In genomic region chr5:43519905-43520304, GRCm38 (mm10) we compare ENCODE assay signal across 27 mouse cellular contexts. TPM values are rescaled to one million over a fixed set of nuclear protein-coding genes. Genes with fewer than 3 reads are reported as not detected.
DNase-seq lines count a peak whose midpoint lies in the region; ATAC-seq lines count a peak whose summit lies in the region.
"Had no signal": no experiment of that assay in that cellular context is flagged by ENCODE, and none has a peak within 500 bp of the region (broad histone marks: within the 10 kb centered on the region; RNA-seq: fewer than 3 reads in every experiment).

No protein-coding gene starts in this region.

- no peaks in the 10 kb centered on the region for H3K27me3 ChIP-seq in limb, embryonic 12.5 days
- no peaks in the 10 kb centered on the region for H3K27me3 ChIP-seq in limb, embryonic 10.5 days (ENCODE audit: low read depth, poor library complexity, severe bottlenecking)
- no peaks in the 10 kb centered on the region for H3K27me3 ChIP-seq in lung, embryonic 16.5 days (ENCODE audit: control insufficient read depth, insufficient read depth, low read depth, low read length)
- H3K27me3 ChIP-seq in limb, embryonic 13.5 days: no peaks in the 10 kb centered on the region
- no peaks in the 10 kb centered on the region for H3K27me3 ChIP-seq in liver, embryonic 11.5 days (replicated peaks; ENCODE audit: control insufficient read depth, insufficient read depth, low read length)
- H3K27me3 ChIP-seq: forebrain, embryonic 12.5 days; forebrain, embryonic 15.5 days; hindbrain, embryonic 13.5 days had no signal

- H3K4me2 ChIP-seq in limb, embryonic 12.5 days: no peak overlapping the region
- H3K4me2 ChIP-seq in lung, embryonic 16.5 days (ENCODE audit: low read depth, low read length): no peak overlapping the region
- no peak overlapping the region for H3K4me2 ChIP-seq in limb, embryonic 13.5 days (replicated peaks)
- no peak overlapping the region for H3K4me2 ChIP-seq in liver, embryonic 11.5 days
- H3K4me2 ChIP-seq: embryonic facial prominence, embryonic 13.5 days; forebrain, embryonic 12.5 days; forebrain, embryonic 15.5 days; heart, embryonic 11.5 days; hindbrain, embryonic 13.5 days had no signal

- intact Hi-C loops in heart, postnatal 14 days (cut with DNase I): no loop called here

- H3K27ac ChIP-seq in limb, embryonic 12.5 days: 0 out of 2 replicates have a peak overlapping the region, but pooled peaks have one; percentile 23
- no peak overlapping the region for H3K27ac ChIP-seq in limb, embryonic 10.5 days
- H3K27ac ChIP-seq in lung, embryonic 16.5 days (ENCODE audit: low read length): peak overlapping the region; percentile 35
- 0 out of 2 replicates have a peak overlapping the region, but pooled peaks have one; percentile 6 for H3K27ac ChIP-seq in limb, embryonic 13.5 days
- no peak overlapping the region for H3K27ac ChIP-seq in liver, embryonic 11.5 days (ENCODE audit: low read depth, low read length)
- H3K27ac ChIP-seq: embryonic facial prominence, embryonic 10.5 days; embryonic facial prominence, embryonic 13.5 days; forebrain, embryonic 12.5 days; forebrain, embryonic 15.5 days; hindbrain, embryonic 10.5 days; hindbrain, embryonic 13.5 days had no signal

- 66% methylated on average over 2 of the region's 2 CpGs for WGBS in limb, embryonic 12.5 days
- 87% methylated on average over 2 of the region's 2 CpGs for WGBS in limb, embryonic 10.5 days
- WGBS in lung, embryonic 16.5 days: 56% methylated on average over 2 of the region's 2 CpGs
- 44% methylated on average over 2 of the region's 2 CpGs for WGBS in limb, embryonic 13.5 days
- WGBS in liver, embryonic 11.5 days: 79% methylated on average over 2 of the region's 2 CpGs

- H3K36me3 ChIP-seq in limb, embryonic 12.5 days: no peaks in the 10 kb centered on the region
- H3K36me3 ChIP-seq in limb, embryonic 10.5 days: no peaks in the 10 kb centered on the region
- no peaks in the 10 kb centered on the region for H3K36me3 ChIP-seq in lung, embryonic 16.5 days (ENCODE audit: control insufficient read depth, insufficient read depth, low read length)
- H3K36me3 ChIP-seq in limb, embryonic 13.5 days: no peaks in the 10 kb centered on the region
- H3K36me3 ChIP-seq in liver, embryonic 11.5 days (ENCODE audit: control insufficient read depth, insufficient read depth, low read length): no peaks in the 10 kb centered on the region
- H3K36me3 ChIP-seq: embryonic facial prominence, embryonic 10.5 days; embryonic facial prominence, embryonic 13.5 days; forebrain, embryonic 12.5 days; forebrain, embryonic 15.5 days; hindbrain, embryonic 10.5 days; hindbrain, embryonic 13.5 days had no signal

- no peak overlapping the region for H3K4me3 ChIP-seq in limb, embryonic 12.5 days (replicated peaks)
- H3K4me3 ChIP-seq in limb, embryonic 10.5 days: no peak overlapping the region
- no peak overlapping the region for H3K4me3 ChIP-seq in lung, embryonic 16.5 days (ENCODE audit: low read length)
- H3K4me3 ChIP-seq in limb, embryonic 13.5 days: no peak overlapping the region
- no peak overlapping the region for H3K4me3 ChIP-seq in liver, embryonic 11.5 days (ENCODE audit: low read depth, low read length)
- H3K4me3 ChIP-seq: embryonic facial prominence, embryonic 10.5 days; embryonic facial prominence, embryonic 13.5 days; erythroblast, embryonic 14.5 days; forebrain, embryonic 12.5 days; forebrain, embryonic 15.5 days; hindbrain, embryonic 10.5 days; hindbrain, embryonic 13.5 days had no signal

- peaks cover 61% of the 10 kb centered on the region for H3K4me1 ChIP-seq in limb, embryonic 12.5 days (replicated peaks)
- H3K4me1 ChIP-seq in limb, embryonic 10.5 days: peaks cover 41% of the 10 kb centered on the region
- H3K4me1 ChIP-seq in lung, embryonic 16.5 days (replicated peaks; ENCODE audit: control insufficient read depth, insufficient read depth, low read length): peaks cover 17% of the 10 kb centered on the region
- H3K4me1 ChIP-seq in limb, embryonic 13.5 days: peaks cover 61% of the 10 kb centered on the region
- H3K4me1 ChIP-seq in liver, embryonic 11.5 days (replicated peaks; ENCODE audit: control insufficient read depth, insufficient read depth, low read length): no peaks in the 10 kb centered on the region
- H3K4me1 ChIP-seq: forebrain, embryonic 12.5 days; forebrain, embryonic 15.5 days; hindbrain, embryonic 10.5 days; hindbrain, embryonic 13.5 days had no signal

- DNase-seq in limb, embryonic 10.5 days (ENCODE audit: low spot score): no peak
- DNase-seq in lung, postnatal 10 days: no peak
- DNase-seq in liver, embryonic 11.5 days (ENCODE audit: low spot score): no peak
- no peak for DNase-seq in right cerebral cortex, postnatal 36 days (ENCODE audit: low spot score in 2 of 2)
- DNase-seq in heart, postnatal 14 days: no peak
- DNase-seq: adrenal gland, adult 8-10 months; adrenal gland, postnatal 25 days; cerebellum, adult 11-12 months; cerebellum, adult 8-10 months; cerebellum, postnatal 10 days; cerebellum, postnatal 36 days; embryo, embryonic 11 days; gastrocnemius, postnatal 14 days; heart, postnatal 36 days had no signal

- H3K9ac ChIP-seq in limb, embryonic 12.5 days (replicated peaks): no peak overlapping the region
- H3K9ac ChIP-seq in lung, embryonic 16.5 days (ENCODE audit: low read length): no peak overlapping the region
- no peak overlapping the region for H3K9ac ChIP-seq in limb, embryonic 13.5 days
- no peak overlapping the region for H3K9ac ChIP-seq in liver, embryonic 11.5 days (ENCODE audit: low read depth, low read length)
- H3K9ac ChIP-seq: embryonic facial prominence, embryonic 13.5 days; forebrain, embryonic 12.5 days; forebrain, embryonic 15.5 days; hindbrain, embryonic 13.5 days had no signal

- no peaks in the 10 kb centered on the region for H3K9me3 ChIP-seq in limb, embryonic 12.5 days
- no peaks in the 10 kb centered on the region for H3K9me3 ChIP-seq in limb, embryonic 10.5 days (replicated peaks)
- H3K9me3 ChIP-seq in lung, embryonic 16.5 days (ENCODE audit: control insufficient read depth, low read length): no peaks in the 10 kb centered on the region
- no peaks in the 10 kb centered on the region for H3K9me3 ChIP-seq in limb, embryonic 13.5 days
- H3K9me3 ChIP-seq in liver, embryonic 11.5 days (ENCODE audit: control insufficient read depth, low read length): no peaks in the 10 kb centered on the region
- H3K9me3 ChIP-seq: embryonic facial prominence, embryonic 10.5 days; embryonic facial prominence, embryonic 13.5 days; forebrain, embryonic 12.5 days; forebrain, embryonic 15.5 days; hindbrain, embryonic 10.5 days; hindbrain, embryonic 13.5 days had no signal

- no peak for ATAC-seq in limb, embryonic 12.5 days (ENCODE audit: insufficient number of reproducible peaks, insufficient read depth, low FRiP score, low TSS enrichment, low read depth)
- no peak for ATAC-seq in lung, embryonic 16.5 days (ENCODE audit: low read depth)
- peak; percentile 38; the same call in 1 of the 2 replicates for ATAC-seq in limb, embryonic 13.5 days (ENCODE audit: low FRiP score, low read depth)
- ATAC-seq in liver, embryonic 11.5 days (replicated peaks; ENCODE audit: low FRiP score): no peak
- ATAC-seq: activated CD4-positive, CD25-positive, alpha-beta regulatory T cell, adult 4 months; forebrain, embryonic 15.5 days had no signal

RNA-seq across cellular contexts. Expression of gene C1qtnf7, which starts 4.6 kb away (rescaled TPM):
- 9.3 and 10.6 TPM in 2 replicates for polyA plus RNA-seq in limb, embryonic 12.5 days (2016; fragmentation: Nextera tagmentation; extraction: Ambion mirVana)
- 1.3 and 1.6 TPM in 2 replicates for polyA plus RNA-seq in limb, embryonic 10.5 days (2016; fragmentation: Nextera tagmentation; extraction: Ambion mirVana)
- polyA plus RNA-seq in lung, embryonic 16.5 days (2015; fragmentation: Nextera tagmentation; extraction: Ambion mirVana): 45.5 and 47.8 TPM in 2 replicates
- 10.0 and 10.6 TPM in 2 replicates for polyA plus RNA-seq in limb, embryonic 13.5 days (2015; fragmentation: Nextera tagmentation; extraction: Ambion mirVana)
- 2.3 and 2.6 TPM in 2 replicates for polyA plus RNA-seq in liver, embryonic 11.5 days (2014; fragmentation: Nextera tagmentation; extraction: Ambion mirVana)
- total RNA-seq in heart, postnatal 14 days (2021): 10 to 100 TPM in 1 of 2 experiments, 1 to 10 TPM in 1; 8.0 to 10.2 TPM
- total RNA-seq: ES-E14 had no signal
- polyA plus RNA-seq: activated CD4-positive, CD25-positive, alpha-beta regulatory T cell, adult 4 months; erythroblast, embryonic 14.5 days had no signal

Comparison
In these comparisons a context has a peak if more than half of its experiments do, and no peak if none do; other contexts are left out.
1. H3K27ac ChIP-seq: peak in limb, embryonic 12.5 days (single experiment), lung, embryonic 16.5 days (single experiment) and limb, embryonic 13.5 days (single experiment); none in limb, embryonic 10.5 days (single experiment) and liver, embryonic 11.5 days (single experiment).